Mouse (Mus musculus) neural tube, embryonic 11.5 days (tissue): ENCODE measurements around the gene Ddx39. TPM values are rescaled to one million over a fixed set of nuclear protein-coding genes. Genes with fewer than 3 reads are reported as not detected.
A peak's percentile ranks its signal among the peaks of the same experiment; 100 is the strongest.

Experiments
- ATAC-seq: fragments of 200-750 bp; cut with Nextera tagmentation; 2 replicates; pipeline ENCODE4 v1.8.0; 2017; ENCODE audit warnings: moderate number of reproducible peaks, mild to moderate bottlenecking, moderate TSS enrichment, moderate library complexity; ENCODE audit not compliant: insufficient read depth, low FRiP score, low TSS enrichment
- DNase-seq: peaks from one replicate; pipeline ENCODE4 v3.0.0-alpha.2; 2015; ENCODE audit warnings: low spot score
- H3K27ac ChIP-seq: fragments of 300-500 bp; sonication (generic); 2 replicates; pipeline ENCODE4 v1.5.1; 2014; ENCODE audit warnings: low read depth, mild to moderate bottlenecking, low read length
- H3K27me3 ChIP-seq: fragments of 300-500 bp; sonication (generic); 2 replicates; pipeline ENCODE4 v1.6.1; 2014; ENCODE audit warnings: mild to moderate bottlenecking, low read length, mixed read lengths; ENCODE audit not compliant: control insufficient read depth, insufficient read depth
- H3K36me3 ChIP-seq: fragments of 300-500 bp; sonication (generic); 2 replicates; pipeline ENCODE4 v1.6.1; 2014; ENCODE audit warnings: mild to moderate bottlenecking, low read length, moderate library complexity, mixed read lengths; ENCODE audit not compliant: control insufficient read depth, insufficient read depth
- H3K4me1 ChIP-seq: fragments of 300-500 bp; sonication (generic); 2 replicates; pipeline ENCODE4 v1.6.1; 2014; ENCODE audit warnings: low read length, mixed read lengths; ENCODE audit not compliant: control insufficient read depth, insufficient read depth
- H3K4me2 ChIP-seq: fragments of 300-500 bp; sonication (generic); 2 replicates; pipeline ENCODE4 v1.6.1; 2014; ENCODE audit warnings: low read depth, mild to moderate bottlenecking, moderate library complexity
- H3K4me3 ChIP-seq: fragments of 300-500 bp; sonication (generic); 2 replicates; pipeline ENCODE4 v1.5.1; 2014; ENCODE audit warnings: low read depth, low read length
- H3K9ac ChIP-seq: fragments of 300-500 bp; sonication (generic); 2 replicates; pipeline ENCODE4 v1.6.1; 2014; ENCODE audit warnings: mild to moderate bottlenecking, low read length
- H3K9me3 ChIP-seq: fragments of 300-500 bp; sonication (generic); 2 replicates; pipeline ENCODE4 v1.6.1; 2016; ENCODE audit warnings: low read length; ENCODE audit not compliant: control insufficient read depth
- WGBS: fragments of 180-500 bp; shearing (Covaris S2); extraction: QIAGEN DNeasy Blood & Tissue Kit; methylation state at CpG from one replicate; pipeline ENCODE4 v1.1.7; 2014; 5-methylcytosine and 5-hydroxymethylcytosine counted together
- polyA plus RNA-seq: library from polyadenylated mRNA; unstranded; fragments of >200 nt; fragmentation: Nextera tagmentation; extraction: Ambion mirVana; gene quantifications from 2 replicates; pipeline ENCODE4 v1.2.1, GENCODE M21; 2014

Gene Ddx39
- polyA plus RNA-seq, 1 experiment from 2014 or later, result 223 TPM

DNA sequence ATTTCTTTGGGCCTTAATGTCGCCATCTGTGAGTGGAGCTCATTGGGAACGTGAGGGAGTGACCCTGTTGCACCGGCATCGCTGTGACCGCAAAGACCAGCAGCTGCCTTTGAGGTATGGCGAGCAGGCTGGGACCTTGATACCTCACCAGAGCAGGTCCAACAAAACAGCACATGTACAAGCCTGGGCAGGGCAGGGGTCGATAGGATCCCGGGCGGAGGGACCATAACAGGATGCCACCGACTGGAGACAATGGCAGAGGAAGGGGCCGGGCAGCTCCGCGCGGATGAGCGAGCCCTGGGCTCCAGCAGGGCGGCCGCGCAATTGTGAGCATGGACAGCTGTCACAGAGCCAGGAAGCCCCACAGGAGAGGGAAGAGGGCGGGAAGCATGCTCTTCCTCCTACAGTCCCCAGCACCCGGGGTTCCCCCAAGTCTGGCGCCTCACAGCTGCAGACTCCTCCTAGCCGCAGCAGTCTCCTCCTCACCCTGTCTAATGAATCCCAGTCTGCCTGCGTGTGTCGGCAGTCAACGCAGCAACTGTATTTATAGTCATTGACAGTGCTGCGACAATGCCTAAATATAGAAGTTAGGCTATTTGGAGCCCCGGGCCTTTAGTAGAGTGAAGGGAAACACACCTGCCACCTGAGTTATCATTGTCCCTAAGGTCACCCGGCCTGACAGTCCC, 32.8 kb downstream of the Ddx39 start:
- Histone ChIP-seq H3K4me3 (peak overlapping the region; percentile 24), H3K9me3 (no peaks in the 10 kb centered on the region), H3K4me1 (peaks cover 9% of the 10 kb centered on the region), H3K36me3 (no peaks in the 10 kb centered on the region), H3K4me2 (peak overlapping the region; percentile 58), H3K27ac (no peak overlapping the region), H3K9ac (peak overlapping the region; percentile 59), H3K27me3 (peaks cover 17% of the 10 kb centered on the region)
- peak; percentile 55; the same call in 1 of the 2 replicates for ATAC-seq
- peak; percentile 63 for DNase-seq
- 2% methylated on average over 28 of the region's 28 CpGs for WGBS

DNA sequence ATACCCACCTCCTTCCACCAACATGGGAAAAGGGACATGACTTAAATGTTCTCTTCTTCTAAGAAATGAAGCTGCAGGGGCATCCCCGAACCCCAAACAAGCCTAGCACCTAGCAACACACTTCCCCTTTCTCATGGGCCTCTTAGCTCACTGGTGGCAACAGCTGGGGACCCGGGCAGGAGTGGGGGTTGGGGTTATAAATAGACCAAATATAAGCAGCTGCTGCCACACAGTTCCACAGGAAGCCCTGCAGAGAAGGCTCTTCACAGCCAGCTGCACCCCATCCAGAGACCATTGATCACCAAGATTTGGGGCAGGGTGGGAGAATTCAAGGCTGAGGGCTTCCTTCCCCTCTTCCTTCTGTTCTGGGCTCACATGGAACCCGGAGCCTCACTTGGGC, 33.7 kb downstream of the Ddx39 start:
- H3K36me3 ChIP-seq, result no peaks in the 10 kb centered on the region
- H3K27ac ChIP-seq, result no peak overlapping the region
- no peak overlapping the region for H3K4me3 ChIP-seq
- H3K4me2 ChIP-seq, result no peak overlapping the region
- 34% methylated on average over 3 of the region's 3 CpGs for WGBS
- H3K9ac ChIP-seq, result no peak overlapping the region
- peaks cover 9% of the 10 kb centered on the region for H3K4me1 ChIP-seq
- H3K27me3 ChIP-seq, result peaks cover 17% of the 10 kb centered on the region
- ATAC-seq (no peak), DNase-seq (peak; percentile 56)
- H3K9me3 ChIP-seq, result no peaks in the 10 kb centered on the region

DNA sequence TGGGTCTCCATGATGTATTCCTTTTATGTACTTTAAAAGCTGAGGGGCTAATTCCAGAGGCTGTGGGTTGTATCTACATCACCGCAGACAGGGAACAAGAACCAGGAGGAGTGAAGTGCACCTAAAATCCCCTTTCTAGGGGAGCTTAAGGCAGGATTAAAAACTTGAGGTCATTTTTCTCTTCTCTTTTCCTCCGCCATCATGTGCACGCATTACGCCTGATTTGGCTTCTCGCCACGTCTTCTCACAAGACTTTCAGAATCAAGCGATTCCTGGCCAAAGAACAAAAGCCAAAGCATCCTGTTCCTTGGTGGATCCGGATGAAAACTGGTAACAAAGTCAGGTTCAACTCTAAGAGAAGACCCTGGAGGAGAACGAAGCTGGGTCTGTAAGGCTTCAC, 34.3 kb downstream of the Ddx39 start:
- no peak overlapping the region for H3K9ac ChIP-seq
- no peak overlapping the region for H3K4me2 ChIP-seq
- no peak for ATAC-seq
- peaks cover 9% of the 10 kb centered on the region for H3K4me1 ChIP-seq
- no peak for DNase-seq
- H3K9me3 ChIP-seq, result no peaks in the 10 kb centered on the region
- no peak overlapping the region for H3K4me3 ChIP-seq
- H3K27ac ChIP-seq, result no peak overlapping the region
- 88% methylated on average over 9 of the region's 9 CpGs for WGBS
- peaks cover 17% of the 10 kb centered on the region for H3K27me3 ChIP-seq
- H3K36me3 ChIP-seq, result no peaks in the 10 kb centered on the region

DNA sequence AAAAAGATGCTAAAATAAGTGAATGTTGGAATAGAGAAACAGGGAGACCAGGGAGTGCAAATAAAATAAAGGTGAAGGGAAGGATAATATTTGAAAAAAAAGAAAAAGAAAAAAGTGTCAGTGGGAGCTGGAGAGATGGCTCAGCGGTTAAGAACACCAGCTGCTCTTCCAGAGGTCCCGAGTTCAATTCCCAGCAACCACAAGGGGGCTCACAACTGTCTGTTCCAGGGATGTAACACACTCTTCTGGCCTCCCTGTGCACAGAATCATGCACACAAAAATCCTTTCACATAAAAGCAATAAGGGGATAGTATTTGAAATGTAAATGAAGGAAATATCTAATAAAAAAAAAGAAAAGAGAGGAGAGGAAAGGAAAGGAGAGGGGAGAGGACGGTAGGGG, 39.2 kb downstream of the Ddx39 start:
- 54% methylated on average over 3 of the region's 3 CpGs for WGBS
- DNase-seq, result no peak
- no peak overlapping the region for H3K27ac ChIP-seq

DNA sequence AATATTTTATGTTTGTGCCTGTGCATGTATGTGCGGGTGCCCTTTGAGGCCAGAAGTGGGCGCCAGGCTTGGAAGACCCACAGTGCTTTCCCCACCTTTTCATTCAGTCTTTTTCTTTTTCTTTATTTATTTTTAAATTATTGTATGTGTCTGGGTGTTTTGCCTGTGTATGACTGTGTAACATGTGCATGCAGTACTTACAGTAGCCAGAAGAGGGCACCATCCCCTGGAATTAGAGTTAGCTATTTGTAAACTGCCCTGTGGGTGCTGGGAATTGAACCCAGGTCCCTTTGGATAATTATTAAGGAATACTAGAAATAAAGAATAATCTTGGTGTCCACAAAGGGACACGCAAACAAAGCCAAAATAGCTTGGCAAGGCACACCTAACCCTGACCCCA, 41.3 kb downstream of the Ddx39 start:
- 94% methylated on average over 3 of the region's 3 CpGs for WGBS
- no peak overlapping the region for H3K27ac ChIP-seq
- no peak for ATAC-seq
- no peak overlapping the region for H3K4me2 ChIP-seq
- H3K4me3 ChIP-seq, result no peak overlapping the region
- no peaks in the 10 kb centered on the region for H3K9me3 ChIP-seq
- H3K9ac ChIP-seq, result no peak overlapping the region
- no peaks in the 10 kb centered on the region for H3K4me1 ChIP-seq
- no peak for DNase-seq
- H3K27me3 ChIP-seq, result no peaks in the 10 kb centered on the region
- no peaks in the 10 kb centered on the region for H3K36me3 ChIP-seq

More for the DNA sequence above, 39.2 kb downstream of the Ddx39 start:
- Histone ChIP-seq H3K27me3 (no peaks in the 10 kb centered on the region), H3K4me1 (no peaks in the 10 kb centered on the region), H3K36me3 (no peaks in the 10 kb centered on the region), H3K9ac (no peak overlapping the region), H3K4me3 (no peak overlapping the region), H3K9me3 (no peaks in the 10 kb centered on the region), H3K4me2 (no peak overlapping the region)
- no peak for ATAC-seq

DNA sequence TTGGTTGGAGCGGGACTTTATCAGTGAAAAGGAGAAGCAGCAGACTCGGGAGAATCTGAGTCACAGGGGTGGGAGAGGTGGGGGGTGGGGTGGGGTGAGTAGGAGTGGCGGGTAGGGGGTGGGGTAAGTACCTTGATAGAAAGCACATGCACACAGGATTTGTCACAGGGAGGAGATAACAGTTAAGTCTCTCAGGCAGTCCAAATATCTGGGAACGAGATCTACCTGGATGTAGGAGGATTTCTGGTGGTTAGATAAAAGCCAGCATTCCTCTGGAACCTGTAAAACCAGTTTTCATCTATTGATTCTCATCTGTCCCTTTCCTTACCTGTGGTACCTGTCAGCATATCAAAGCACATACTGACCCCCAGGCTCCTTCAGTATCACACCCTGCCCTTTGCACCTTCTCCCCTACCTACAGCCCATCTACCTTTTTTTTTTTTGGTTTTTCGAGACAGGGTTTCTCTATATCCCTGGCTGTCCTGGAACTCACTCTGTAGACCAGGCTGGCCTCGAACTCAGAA, 42.2 kb downstream of the Ddx39 start:
- DNase-seq, result no peak

DNA sequence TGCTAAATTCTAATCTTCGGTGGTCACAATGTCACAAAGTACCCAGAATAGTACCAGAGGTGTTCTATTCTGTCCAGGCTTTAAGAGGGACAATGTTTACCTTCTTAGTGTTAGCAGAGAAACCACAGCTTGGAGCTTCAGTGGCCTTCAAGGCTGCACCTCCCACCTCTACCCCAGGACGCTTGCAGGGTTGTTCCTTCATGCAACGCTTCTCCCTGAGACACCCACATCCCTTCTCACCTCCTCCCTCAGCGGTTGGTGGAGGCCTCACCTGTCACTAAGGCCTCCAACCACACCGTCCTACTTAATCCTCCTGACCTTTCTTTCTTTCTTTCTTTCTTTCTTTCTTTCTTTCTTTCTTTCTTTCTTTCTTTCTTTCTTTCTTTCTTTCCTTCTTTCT, 43.3 kb downstream of the Ddx39 start:
- WGBS, result 67% methylated on average over 5 of the region's 5 CpGs
- H3K27me3 ChIP-seq, result no peaks in the 10 kb centered on the region
- no peak overlapping the region for H3K27ac ChIP-seq
- H3K4me2 ChIP-seq, result no peak overlapping the region
- H3K9me3 ChIP-seq, result no peaks in the 10 kb centered on the region
- DNase-seq (no peak), ATAC-seq (no peak)
- H3K4me1 ChIP-seq, result no peaks in the 10 kb centered on the region
- H3K9ac ChIP-seq, result no peak overlapping the region
- H3K36me3 ChIP-seq, result no peaks in the 10 kb centered on the region
- no peak overlapping the region for H3K4me3 ChIP-seq

More for the DNA sequence above, 42.2 kb downstream of the Ddx39 start:
- no peak overlapping the region for H3K9ac ChIP-seq
- H3K27ac ChIP-seq, result no peak overlapping the region
- no peaks in the 10 kb centered on the region for H3K36me3 ChIP-seq
- no peaks in the 10 kb centered on the region for H3K4me1 ChIP-seq
- no peak for ATAC-seq
- 85% methylated on average over 6 of the region's 6 CpGs for WGBS
- H3K4me3 ChIP-seq, result no peak overlapping the region
- H3K4me2 ChIP-seq, result no peak overlapping the region
- H3K9me3 ChIP-seq, result no peaks in the 10 kb centered on the region
- H3K27me3 ChIP-seq, result no peaks in the 10 kb centered on the region

DNA sequence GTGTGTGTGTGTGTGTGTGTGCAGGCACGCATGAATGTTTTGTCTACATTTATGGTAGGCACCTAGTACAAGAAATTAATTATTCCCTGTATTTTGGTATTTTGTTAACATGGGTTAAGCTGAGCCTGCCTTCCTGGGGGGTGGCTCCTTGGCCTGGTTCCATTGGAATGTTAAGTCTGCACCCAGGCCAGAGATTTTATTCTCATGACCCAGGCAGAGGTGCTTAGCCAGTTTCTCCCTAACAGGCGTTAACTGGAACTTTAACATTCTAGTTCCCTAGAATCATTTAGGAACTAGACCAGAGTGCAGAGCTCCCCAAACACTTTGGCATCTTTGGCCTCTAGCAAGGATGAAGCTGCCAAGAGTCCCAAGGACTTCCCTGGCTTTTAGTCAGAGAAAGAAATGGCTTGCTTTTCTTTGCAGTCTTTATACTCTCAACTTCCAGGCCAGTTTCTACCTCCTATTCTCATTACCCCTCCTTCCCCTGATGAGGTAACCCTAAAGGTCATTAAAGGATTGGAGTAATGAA, 44.3 kb downstream of the Ddx39 start:
- DNase-seq (no peak), ATAC-seq (no peak)
- no peak overlapping the region for H3K4me3 ChIP-seq
- 86% methylated on average over 2 of the region's 2 CpGs for WGBS
- H3K9me3 ChIP-seq, result no peaks in the 10 kb centered on the region
- H3K4me1 ChIP-seq, result no peaks in the 10 kb centered on the region
- no peak overlapping the region for H3K27ac ChIP-seq
- no peak overlapping the region for H3K9ac ChIP-seq
- H3K36me3 ChIP-seq, result no peaks in the 10 kb centered on the region
- H3K27me3 ChIP-seq, result no peaks in the 10 kb centered on the region
- no peak overlapping the region for H3K4me2 ChIP-seq

DNA sequence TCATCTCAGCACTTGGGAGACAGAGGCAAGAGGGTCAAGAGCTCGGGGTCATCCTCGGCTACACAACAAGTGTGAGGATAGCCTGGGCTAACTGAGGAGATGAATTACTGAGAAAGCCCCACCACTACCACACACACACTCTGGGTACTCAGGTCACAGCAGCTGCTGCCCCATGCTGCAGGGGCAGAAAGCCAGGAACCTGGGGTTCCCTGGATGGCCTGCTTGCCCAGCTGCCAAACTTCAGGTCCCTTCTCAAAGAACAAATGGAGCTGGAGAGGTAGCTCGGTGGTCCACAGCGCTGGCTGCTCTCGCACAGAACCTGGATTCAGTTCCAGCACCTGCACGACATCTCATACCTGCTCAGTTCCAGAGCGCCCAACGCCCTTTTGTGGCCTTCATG, 49.1 kb downstream of the Ddx39 start:
- Histone ChIP-seq H3K4me2 (no peak overlapping the region), H3K9ac (no peak overlapping the region), H3K4me1 (no peaks in the 10 kb centered on the region), H3K4me3 (no peak overlapping the region), H3K36me3 (no peaks in the 10 kb centered on the region), H3K9me3 (no peaks in the 10 kb centered on the region), H3K27me3 (no peaks in the 10 kb centered on the region), H3K27ac (no peak overlapping the region)
- DNase-seq (no peak), ATAC-seq (no peak)
- 92% methylated on average over 8 of the region's 8 CpGs for WGBS
